Mouse (Mus musculus): ENCODE data around the gene Tmem200a. TPM values are rescaled to one million over a fixed set of nuclear protein-coding genes. Genes with fewer than 3 reads are reported as not detected.
"Not testable (repeated sequence)": the region's sequence is repeated elsewhere in the genome, so short reads cannot be mapped to it uniquely, and the experiment has no call there.

Gene Tmem200a
- polyA plus RNA-seq, 1 experiment from 2014 or later = 1.9 TPM

GRCm38 (mm10) chr10:25920640-25921278 lies 158.1 kb downstream of the Tmem200a start:
- Histone ChIP-seq H3K4me3 (ENCODE audit: low read length) (no peak overlapping the region), H3K27me3 (ENCODE audit: control insufficient read depth, insufficient read depth, low read length) (no peaks in the 10 kb centered on the region), H3K9me3 (ENCODE audit: control insufficient read depth, low read length) (no peaks in the 10 kb centered on the region), H3K4me1 (ENCODE audit: control insufficient read depth, insufficient read depth, low read length) (no peaks in the 10 kb centered on the region), H3K36me3 (ENCODE audit: control insufficient read depth, insufficient read depth, low read length) (no peaks in the 10 kb centered on the region), H3K27ac (ENCODE audit: low read depth, low read length) (no peak overlapping the region), H3K9ac (ENCODE audit: low read depth, low read length) (no peak overlapping the region), H3K4me2 (replicated peaks; ENCODE audit: low read depth, low read length) (no peak overlapping the region)
- WGBS = 8% methylated on average over 4 of the region's 4 CpGs
- ATAC-seq (ENCODE audit: low FRiP score, low TSS enrichment) = no peak

- Histone ChIP-seq H3K4me3 (ENCODE audit: low read length) (no peak overlapping the region), H3K27ac (ENCODE audit: low read depth, low read length) (no peak overlapping the region), H3K4me1 (ENCODE audit: control insufficient read depth, insufficient read depth, low read length) (no peaks in the 10 kb centered on the region), H3K27me3 (ENCODE audit: control insufficient read depth, insufficient read depth, low read length) (no peaks in the 10 kb centered on the region), H3K9me3 (ENCODE audit: control insufficient read depth, low read length) (no peaks in the 10 kb centered on the region), H3K9ac (ENCODE audit: low read depth, low read length) (no peak overlapping the region), H3K4me2 (replicated peaks; ENCODE audit: low read depth, low read length) (no peak overlapping the region), H3K36me3 (ENCODE audit: control insufficient read depth, insufficient read depth, low read length) (no peaks in the 10 kb centered on the region)
- ATAC-seq (ENCODE audit: low FRiP score, low TSS enrichment) = no peak
- WGBS = 79% methylated on average over 2 of the region's 2 CpGs
Observed at GRCm38 (mm10) chr10:25918103-25918502, 160.7 kb downstream of the Tmem200a start.

GRCm38 (mm10) chr10:25910270-25910669 lies 168.6 kb downstream of the Tmem200a start:
- no peak for ATAC-seq (ENCODE audit: low FRiP score, low TSS enrichment)
- Histone ChIP-seq H3K27me3 (ENCODE audit: control insufficient read depth, insufficient read depth, low read length) (no peaks in the 10 kb centered on the region), H3K9ac (ENCODE audit: low read depth, low read length) (no peak overlapping the region), H3K27ac (ENCODE audit: low read depth, low read length) (no peak overlapping the region), H3K4me2 (replicated peaks; ENCODE audit: low read depth, low read length) (no peak overlapping the region), H3K4me1 (ENCODE audit: control insufficient read depth, insufficient read depth, low read length) (no peaks in the 10 kb centered on the region), H3K36me3 (ENCODE audit: control insufficient read depth, insufficient read depth, low read length) (no peaks in the 10 kb centered on the region), H3K4me3 (ENCODE audit: low read length) (no peak overlapping the region), H3K9me3 (ENCODE audit: control insufficient read depth, low read length) (no peaks in the 10 kb centered on the region)
- WGBS = 52% methylated on average over 6 of the region's 6 CpGs

GRCm38 (mm10) chr10:25908027-25909012 lies 170.5 kb downstream of the Tmem200a start:
- ATAC-seq (ENCODE audit: low FRiP score, low TSS enrichment) = no peak
- no peak overlapping the region for H3K4me2 ChIP-seq (replicated peaks; ENCODE audit: low read depth, low read length)
- no peaks in the 10 kb centered on the region for H3K27me3 ChIP-seq (ENCODE audit: control insufficient read depth, insufficient read depth, low read length)
- no peak overlapping the region for H3K9ac ChIP-seq (ENCODE audit: low read depth, low read length)
- no peak overlapping the region for H3K4me3 ChIP-seq (ENCODE audit: low read length)
- no peaks in the 10 kb centered on the region for H3K36me3 ChIP-seq (ENCODE audit: control insufficient read depth, insufficient read depth, low read length)
- WGBS = 59% methylated on average over 10 of the region's 10 CpGs
- H3K9me3 ChIP-seq (ENCODE audit: control insufficient read depth, low read length) = no peaks in the 10 kb centered on the region
- H3K27ac ChIP-seq (ENCODE audit: low read depth, low read length) = no peak overlapping the region
- H3K4me1 ChIP-seq (ENCODE audit: control insufficient read depth, insufficient read depth, low read length) = no peaks in the 10 kb centered on the region

GRCm38 (mm10) chr10:25894126-25894525 lies 184.7 kb downstream of the Tmem200a start:
- H3K4me2 ChIP-seq (replicated peaks; ENCODE audit: low read depth, low read length); H3K27me3 ChIP-seq (ENCODE audit: control insufficient read depth, insufficient read depth, low read length); H3K4me3 ChIP-seq (ENCODE audit: low read length); ATAC-seq (ENCODE audit: low FRiP score, low TSS enrichment); H3K27ac ChIP-seq (ENCODE audit: low read depth, low read length); H3K4me1 ChIP-seq (ENCODE audit: control insufficient read depth, insufficient read depth, low read length); H3K9ac ChIP-seq (ENCODE audit: low read depth, low read length); H3K9me3 ChIP-seq (ENCODE audit: control insufficient read depth, low read length); H3K36me3 ChIP-seq (ENCODE audit: control insufficient read depth, insufficient read depth, low read length): not testable (repeated sequence)
- 86% methylated on average over 5 of the region's 5 CpGs for WGBS

GRCm38 (mm10) chr10:25887225-25887624 lies 191.6 kb downstream of the Tmem200a start:
- H3K4me3 ChIP-seq (ENCODE audit: low read length) = no peak overlapping the region
- H3K27ac ChIP-seq (ENCODE audit: low read depth, low read length) = no peak overlapping the region
- H3K4me2 ChIP-seq (replicated peaks; ENCODE audit: low read depth, low read length) = no peak overlapping the region
- H3K27me3 ChIP-seq (ENCODE audit: control insufficient read depth, insufficient read depth, low read length) = no peaks in the 10 kb centered on the region
- 49% methylated on average over 6 of the region's 6 CpGs for WGBS
- H3K9ac ChIP-seq (ENCODE audit: low read depth, low read length) = no peak overlapping the region
- no peaks in the 10 kb centered on the region for H3K4me1 ChIP-seq (ENCODE audit: control insufficient read depth, insufficient read depth, low read length)
- H3K9me3 ChIP-seq (ENCODE audit: control insufficient read depth, low read length) = no peaks in the 10 kb centered on the region
- ATAC-seq (ENCODE audit: low FRiP score, low TSS enrichment) = peak; percentile 49; the same call in 1 of the 2 replicates
- H3K36me3 ChIP-seq (ENCODE audit: control insufficient read depth, insufficient read depth, low read length) = no peaks in the 10 kb centered on the region

- Histone ChIP-seq H3K4me3 (ENCODE audit: low read length) (no peak overlapping the region), H3K36me3 (ENCODE audit: control insufficient read depth, insufficient read depth, low read length) (no peaks in the 10 kb centered on the region), H3K4me1 (ENCODE audit: control insufficient read depth, insufficient read depth, low read length) (no peaks in the 10 kb centered on the region), H3K27me3 (ENCODE audit: control insufficient read depth, insufficient read depth, low read length) (no peaks in the 10 kb centered on the region), H3K27ac (ENCODE audit: low read depth, low read length) (no peak overlapping the region), H3K9ac (ENCODE audit: low read depth, low read length) (no peak overlapping the region), H3K9me3 (ENCODE audit: control insufficient read depth, low read length) (no peaks in the 10 kb centered on the region), H3K4me2 (replicated peaks; ENCODE audit: low read depth, low read length) (no peak overlapping the region)
- WGBS = 91% methylated on average over 2 of the region's 2 CpGs
- ATAC-seq (ENCODE audit: low FRiP score, low TSS enrichment) = no peak
Observed at GRCm38 (mm10) chr10:25884512-25884911, 194.3 kb downstream of the Tmem200a start.

- WGBS = 86% methylated on average over 2 of the region's 2 CpGs
- Histone ChIP-seq H3K9ac (ENCODE audit: low read depth, low read length) (no peak overlapping the region), H3K4me3 (ENCODE audit: low read length) (no peak overlapping the region), H3K27ac (ENCODE audit: low read depth, low read length) (no peak overlapping the region), H3K36me3 (ENCODE audit: control insufficient read depth, insufficient read depth, low read length) (no peaks in the 10 kb centered on the region), H3K4me1 (ENCODE audit: control insufficient read depth, insufficient read depth, low read length) (no peaks in the 10 kb centered on the region), H3K27me3 (ENCODE audit: control insufficient read depth, insufficient read depth, low read length) (no peaks in the 10 kb centered on the region), H3K4me2 (replicated peaks; ENCODE audit: low read depth, low read length) (no peak overlapping the region), H3K9me3 (ENCODE audit: control insufficient read depth, low read length) (no peaks in the 10 kb centered on the region)
- ATAC-seq (ENCODE audit: low FRiP score, low TSS enrichment) = no peak
Observed at GRCm38 (mm10) chr10:25877731-25878130, 201.1 kb downstream of the Tmem200a start.

GRCm38 (mm10) chr10:25876809-25877208 lies 202.0 kb downstream of the Tmem200a start:
- Histone ChIP-seq H3K9me3 (ENCODE audit: control insufficient read depth, low read length) (no peaks in the 10 kb centered on the region), H3K27me3 (ENCODE audit: control insufficient read depth, insufficient read depth, low read length) (no peaks in the 10 kb centered on the region), H3K4me3 (ENCODE audit: low read length) (no peak overlapping the region), H3K27ac (ENCODE audit: low read depth, low read length) (no peak overlapping the region), H3K9ac (ENCODE audit: low read depth, low read length) (no peak overlapping the region), H3K4me2 (replicated peaks; ENCODE audit: low read depth, low read length) (no peak overlapping the region), H3K36me3 (ENCODE audit: control insufficient read depth, insufficient read depth, low read length) (no peaks in the 10 kb centered on the region), H3K4me1 (ENCODE audit: control insufficient read depth, insufficient read depth, low read length) (no peaks in the 10 kb centered on the region)
- ATAC-seq (ENCODE audit: low FRiP score, low TSS enrichment) = no peak
- WGBS = 75% methylated on average over 3 of the region's 3 CpGs
